Comparison of ENCODE assay signal across 20 mouse cellular contexts in the genomic region with DNA sequence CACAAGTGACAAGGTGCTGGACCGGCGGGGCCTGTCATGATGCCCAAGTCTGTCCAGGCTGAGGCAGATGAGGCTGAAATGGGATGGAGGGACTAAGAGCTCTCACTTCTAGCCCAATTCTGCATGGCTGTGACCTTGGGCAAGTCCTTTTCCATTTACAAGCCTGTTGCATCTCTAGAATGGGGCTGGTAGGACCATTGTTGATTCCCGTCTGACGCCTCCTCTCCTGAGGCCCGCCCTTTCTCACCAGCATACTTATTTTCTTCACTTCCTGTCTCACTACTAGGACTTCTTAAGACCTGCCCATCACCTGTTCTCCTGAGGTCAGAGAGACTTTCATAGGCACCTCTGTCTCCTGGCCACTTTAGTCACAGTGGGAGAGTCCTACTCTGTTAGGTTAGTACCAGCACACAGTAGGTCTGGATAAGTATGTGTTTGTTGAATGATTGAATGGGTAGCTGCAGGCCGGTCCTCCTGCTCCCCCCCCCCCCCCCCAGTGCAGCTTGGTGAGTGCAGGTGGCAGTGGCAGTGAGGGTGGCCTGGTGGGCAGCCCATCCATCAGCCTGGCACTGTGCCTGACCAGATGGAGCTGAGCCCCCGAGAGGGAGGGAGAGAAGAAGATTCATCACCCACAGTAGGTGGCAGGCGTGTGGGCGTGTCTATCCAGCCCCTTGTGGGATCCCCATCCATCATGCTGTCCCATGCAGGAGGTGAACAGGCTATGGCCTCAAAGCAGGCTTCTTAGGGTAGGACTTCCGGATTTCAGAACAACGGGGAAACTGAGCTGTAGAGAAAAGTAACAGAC. TPM values are rescaled to one million over a fixed set of nuclear protein-coding genes. Genes with fewer than 3 reads are reported as not detected.
A peak's percentile ranks its signal among the peaks of the same experiment; 100 is the strongest.
DNase-seq lines count a peak whose midpoint lies in the region; ATAC-seq lines count a peak whose summit lies in the region.
"Had no signal": no experiment of that assay in that cellular context is flagged by ENCODE, and none has a peak within 500 bp of the region (broad histone marks: within the 10 kb centered on the region; RNA-seq: fewer than 3 reads in every experiment).

No protein-coding gene starts in this region.

- peak; percentile 74 for ATAC-seq in hindbrain, embryonic 12.5 days (ENCODE audit: low FRiP score)
- ATAC-seq: intestine, embryonic 16.5 days; Patski had no signal

- peaks cover 15% of the 10 kb centered on the region; the same call in 1 of the 2 replicates for H3K27me3 ChIP-seq in hindbrain, embryonic 12.5 days
- H3K27me3 ChIP-seq in forebrain, embryonic 10.5 days (ENCODE audit: poor library complexity, severe bottlenecking), result peaks cover 27% of the 10 kb centered on the region

- peak; percentile 69 for DNase-seq in left cerebral cortex, postnatal 4 days
- no peak for DNase-seq in left cerebral cortex, postnatal 25 days (ENCODE audit: low spot score in 2 of 2)
- DNase-seq in ZHBTc4 (ENCODE audit: low read depth, low spot score), result peak; percentile 58
- no peak for DNase-seq in right cerebral cortex, postnatal 4 days
- no peak for DNase-seq in forebrain, embryonic 10.5 days (ENCODE audit: extremely low spot score, low spot score)
- no peak for DNase-seq in spleen, postnatal 4 days (ENCODE audit: low spot score in 2 of 2)
- DNase-seq: adrenal gland, postnatal 14 days; cerebellum, adult 11 months; liver; lung, postnatal 14 days; right cerebral cortex, postnatal 14 days had no signal

- no peak overlapping the region for H3K4me3 ChIP-seq in hindbrain, embryonic 12.5 days
- no peak overlapping the region for H3K4me3 ChIP-seq in forebrain, embryonic 10.5 days
- H3K4me3 ChIP-seq: kidney, embryonic 15.5 days; megakaryocyte, embryonic 14.5 days had no signal

- peaks cover 42% of the 10 kb centered on the region for H3K4me1 ChIP-seq in hindbrain, embryonic 12.5 days
- peaks cover 27% of the 10 kb centered on the region for H3K4me1 ChIP-seq in forebrain, embryonic 10.5 days

- 0 out of 2 replicates have a peak overlapping the region, but pooled peaks have one; percentile 49 for H3K27ac ChIP-seq in hindbrain, embryonic 12.5 days
- H3K27ac ChIP-seq in forebrain, embryonic 10.5 days, result no peak overlapping the region
- H3K27ac ChIP-seq: kidney, embryonic 15.5 days had no signal

- WGBS in hindbrain, embryonic 12.5 days, result 38% methylated on average over 11 of the region's 11 CpGs
- WGBS in forebrain, embryonic 10.5 days, result 81% methylated on average over 11 of the region's 11 CpGs

- H3K4me2 ChIP-seq in hindbrain, embryonic 12.5 days (replicated peaks), result no peak overlapping the region
- H3K4me2 ChIP-seq: kidney, embryonic 15.5 days had no signal

- H3K36me3 ChIP-seq in hindbrain, embryonic 12.5 days, result no peaks in the 10 kb centered on the region
- H3K36me3 ChIP-seq in forebrain, embryonic 10.5 days (replicated peaks), result no peaks in the 10 kb centered on the region
- H3K36me3 ChIP-seq: kidney, embryonic 15.5 days had no signal

- intact Hi-C loops in left cerebral cortex, postnatal 4 days (cut with DNase I), result no loop called here
- intact Hi-C loops in left cerebral cortex, postnatal 25 days (cut with DNase I), result no loop called here

- no peaks in the 10 kb centered on the region; the same call in 1 of the 2 replicates for H3K9me3 ChIP-seq in hindbrain, embryonic 12.5 days (replicated peaks)
- peaks cover 6% of the 10 kb centered on the region; the same call in 1 of the 2 replicates for H3K9me3 ChIP-seq in forebrain, embryonic 10.5 days

- no peak overlapping the region for H3K9ac ChIP-seq in hindbrain, embryonic 12.5 days
- H3K9ac ChIP-seq: kidney, embryonic 15.5 days had no signal

RNA-seq across cellular contexts. Expression of gene Cabp7, which starts 10.6 kb away (rescaled TPM):
- 1 to 10 TPM; 2.2 to 4.3 TPM for total RNA-seq in left cerebral cortex, postnatal 4 days (2021)
- 10 to 100 TPM; 13.8 to 16.0 TPM for total RNA-seq in left cerebral cortex, postnatal 25 days (2021)
- 1.7 and 2.1 TPM in 2 replicates for polyA plus RNA-seq in hindbrain, embryonic 12.5 days (2016; fragmentation: Nextera tagmentation; extraction: Ambion mirVana)
- polyA plus RNA-seq in forebrain, embryonic 10.5 days (2016; fragmentation: Nextera tagmentation; extraction: Ambion mirVana), result 0.15 TPM in 1 of 2 replicates, not detected in the other
- total RNA-seq: common myeloid progenitor, adult 5-6 weeks; hematopoietic stem cell, adult 5-6 weeks had no signal
- polyA plus RNA-seq: large intestine, adult 2 months; spleen, adult 2 months had no signal

RNA-seq across cellular contexts. Expression of gene Zmat5, which starts 52.7 kb away (rescaled TPM):
- 10 to 100 TPM; 24.9 to 31.3 TPM for total RNA-seq in left cerebral cortex, postnatal 4 days (2021)
- total RNA-seq in left cerebral cortex, postnatal 25 days (2021), result 10 to 100 TPM; 27.8 to 30.8 TPM
- 64.6 and 68.9 TPM in 2 replicates for polyA plus RNA-seq in hindbrain, embryonic 12.5 days (2016; fragmentation: Nextera tagmentation; extraction: Ambion mirVana)
- 76.8 and 79.6 TPM in 2 replicates for polyA plus RNA-seq in forebrain, embryonic 10.5 days (2016; fragmentation: Nextera tagmentation; extraction: Ambion mirVana)

RNA-seq across cellular contexts. Expression of gene Uqcr10, which starts 53.0 kb away (rescaled TPM):
- total RNA-seq in left cerebral cortex, postnatal 4 days (2021), result 100 to 1,000 TPM; 253 to 282 TPM
- total RNA-seq in left cerebral cortex, postnatal 25 days (2021), result 100 to 1,000 TPM; 379 to 407 TPM
- polyA plus RNA-seq in hindbrain, embryonic 12.5 days (2016; fragmentation: Nextera tagmentation; extraction: Ambion mirVana), result 444 and 517 TPM in 2 replicates
- polyA plus RNA-seq in forebrain, embryonic 10.5 days (2016; fragmentation: Nextera tagmentation; extraction: Ambion mirVana), result 648 and 652 TPM in 2 replicates

Comparison
In these comparisons a context has a peak if more than half of its experiments do, and no peak if none do; other contexts are left out.
1. DNase-seq: peak in left cerebral cortex, postnatal 4 days (single experiment) and ZHBTc4 (single experiment); none in left cerebral cortex, postnatal 25 days (0 of 2), right cerebral cortex, postnatal 4 days (single experiment), forebrain, embryonic 10.5 days (single experiment) and spleen, postnatal 4 days (0 of 2).